Mouse (Mus musculus): ENCODE measurements around the gene Ctrc. TPM values are rescaled to one million over a fixed set of nuclear protein-coding genes. Genes with fewer than 3 reads are reported as not detected.

Gene Ctrc
- not detected for total RNA-seq (2021)
- long read RNA-seq, experiment 1: 0 reads
- long read RNA-seq, experiment 2, partial matches to known transcripts: 0 of 1 reads
- long read RNA-seq, experiment 2, other reads (novel, unspliced or antisense): 1 of 1 reads

DNA sequence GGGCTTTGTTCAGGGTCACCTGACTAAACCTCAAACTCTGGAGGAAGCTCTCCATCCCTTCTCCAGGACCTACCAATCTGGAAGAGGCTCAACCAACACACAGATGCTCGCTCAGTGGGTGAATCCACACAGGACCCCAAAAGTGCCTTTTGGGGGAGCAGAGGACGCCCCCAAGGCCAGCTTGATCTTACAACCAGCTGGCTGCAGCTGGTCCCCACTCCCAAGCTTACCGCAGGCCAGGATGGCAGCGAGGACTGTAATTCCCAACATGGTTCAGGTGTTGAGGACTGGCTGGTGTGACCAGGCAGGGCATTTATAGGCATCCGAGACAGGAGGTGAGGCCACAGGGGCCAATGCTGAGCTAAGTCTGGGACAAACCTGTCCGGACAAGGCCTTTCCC is at the start of gene Ctrc:
TSS of gene Ctrc (minus strand) at position 361 of the 400 bp plus-strand sequence.
- DNase-seq: no peak

DNA sequence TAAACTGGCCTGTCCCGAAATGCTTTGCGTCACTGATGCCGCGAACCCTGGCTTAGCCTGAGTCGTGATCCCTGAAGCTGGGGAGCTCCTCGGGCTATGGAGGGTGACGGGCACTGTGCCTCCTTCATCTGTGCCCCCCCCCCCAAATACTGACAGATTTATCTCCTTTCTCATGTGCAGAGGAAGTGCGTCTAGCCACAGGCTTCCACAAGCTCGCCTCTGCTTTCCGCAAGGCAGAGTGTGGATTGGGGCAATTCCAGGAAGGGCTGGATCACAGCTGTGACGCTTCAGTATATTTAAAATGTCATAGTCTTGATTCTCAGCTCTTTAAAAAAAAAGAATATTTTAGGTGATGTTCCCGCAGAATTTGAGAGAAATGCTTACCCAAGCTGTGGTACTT is 49.6 kb upstream of the Ctrc start:
- H3K4me3 ChIP-seq: no peak overlapping the region
- TF ChIP-seq CTCF (IDR thresholded peaks at IDR 0.05): no peak
- H3K27ac ChIP-seq: no peak overlapping the region
- intact Hi-C loops (cut with DNase I): no loop called here
- no peak for DNase-seq

More for the DNA sequence above, at the start of gene Ctrc:
- H3K4me3 ChIP-seq: no peak within 1 kb of the TSS
- no peak for TF ChIP-seq CTCF (IDR thresholded peaks at IDR 0.05)
- intact Hi-C loops (cut with DNase I): loop anchor here (10.0 kb wide), 1 partner anchor 461 kb away; no protein-coding TSS in a partner anchor
- H3K27ac ChIP-seq: no peak within 1 kb of the TSS

DNA sequence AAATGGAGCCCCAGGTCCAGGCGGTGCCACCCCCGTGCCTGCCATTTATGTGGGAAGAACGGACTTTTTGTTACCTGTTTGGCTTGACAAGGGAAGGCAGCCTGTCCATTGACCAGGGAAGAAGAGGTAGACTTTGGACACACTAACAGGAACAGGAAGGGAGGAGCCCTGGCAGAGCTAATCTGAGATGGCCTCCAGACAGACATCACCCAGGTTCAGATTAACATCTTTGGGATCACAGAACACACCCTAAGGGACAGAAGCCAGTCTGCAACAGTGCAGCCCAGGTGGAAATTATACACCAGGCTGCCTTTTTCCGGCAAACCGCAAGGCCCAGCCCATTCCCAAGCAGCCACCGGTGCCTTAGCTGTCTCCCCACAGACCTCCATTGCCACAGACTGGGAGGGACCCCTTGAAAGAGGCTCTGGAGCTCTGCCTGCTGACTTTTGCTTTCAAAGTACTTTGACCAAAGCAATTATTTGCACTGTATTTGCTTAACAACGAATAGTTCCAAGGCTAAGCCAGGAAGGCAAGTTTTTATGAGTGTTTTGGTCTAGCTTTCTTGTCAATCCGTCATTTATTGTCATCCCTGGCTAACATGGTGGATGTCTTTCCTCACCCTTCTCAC is 47.1 kb upstream of the Ctrc start:
- no peak for TF ChIP-seq CTCF (IDR thresholded peaks at IDR 0.05)
- Histone ChIP-seq H3K4me3 (no peak overlapping the region), H3K27ac (no peak overlapping the region)
- DNase-seq: no peak
- intact Hi-C loops (cut with DNase I): no loop called here

DNA sequence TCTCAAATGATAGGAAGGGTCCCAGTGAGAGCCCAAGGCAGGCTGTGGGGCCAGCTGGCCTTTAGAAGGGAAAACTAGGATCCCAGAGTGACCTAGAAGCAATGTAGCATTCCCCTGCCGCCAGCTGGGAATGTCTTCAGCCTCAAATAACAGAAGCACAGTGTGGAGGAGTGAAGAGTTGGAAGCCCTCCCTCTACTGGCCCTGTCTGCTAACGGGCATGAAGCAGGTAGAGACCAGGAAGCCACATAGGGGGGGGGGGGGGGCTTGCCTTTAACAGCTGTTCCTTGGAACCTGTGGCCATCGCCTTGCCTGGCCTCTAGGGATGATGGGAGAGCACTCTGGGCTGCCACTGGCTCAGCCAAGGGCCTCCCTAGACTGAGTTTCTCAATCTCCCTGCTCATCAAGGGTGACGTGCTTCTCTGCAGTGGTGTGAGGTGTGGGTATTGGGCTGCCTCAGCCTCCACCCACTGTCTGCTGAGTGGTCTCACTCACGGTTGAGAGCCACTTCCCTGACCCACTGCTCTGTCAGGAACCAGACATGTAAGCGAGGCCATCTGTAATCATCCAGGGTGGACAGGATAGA is 40.3 kb upstream of the Ctrc start:
- peak; percentile 2; the same call in 1 of the 2 replicates for TF ChIP-seq CTCF (IDR thresholded peaks at IDR 0.05)
- no peak overlapping the region for H3K27ac ChIP-seq
- no peak for DNase-seq
- intact Hi-C loops (cut with DNase I): no loop called here
- H3K4me3 ChIP-seq: no peak overlapping the region

DNA sequence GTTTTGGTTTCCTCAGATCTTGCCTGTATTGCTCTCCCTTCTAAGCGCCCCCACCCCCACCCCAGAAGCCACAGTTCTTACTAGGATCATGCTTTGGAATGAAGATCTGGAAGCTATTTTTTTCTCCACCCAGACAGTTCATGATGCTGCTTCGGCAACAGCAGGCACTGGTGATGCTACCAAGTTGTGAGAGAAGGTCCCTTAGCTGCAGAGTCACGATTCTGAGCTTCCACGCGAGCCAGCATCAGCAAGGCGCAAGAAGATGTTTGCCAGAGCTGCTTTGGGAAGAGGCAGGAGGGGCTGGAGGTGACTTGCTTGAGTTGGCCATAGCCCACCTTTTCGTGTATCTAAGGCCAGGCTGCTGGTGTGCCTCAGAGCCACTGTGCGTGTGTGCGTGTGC is 39.3 kb upstream of the Ctrc start:
- no peak for DNase-seq
- intact Hi-C loops (cut with DNase I): no loop called here
- no peak overlapping the region for H3K4me3 ChIP-seq
- peak overlapping the region; percentile 49; the same call in 1 of the 2 replicates for H3K27ac ChIP-seq
- no peak for TF ChIP-seq CTCF (IDR thresholded peaks at IDR 0.05)

DNA sequence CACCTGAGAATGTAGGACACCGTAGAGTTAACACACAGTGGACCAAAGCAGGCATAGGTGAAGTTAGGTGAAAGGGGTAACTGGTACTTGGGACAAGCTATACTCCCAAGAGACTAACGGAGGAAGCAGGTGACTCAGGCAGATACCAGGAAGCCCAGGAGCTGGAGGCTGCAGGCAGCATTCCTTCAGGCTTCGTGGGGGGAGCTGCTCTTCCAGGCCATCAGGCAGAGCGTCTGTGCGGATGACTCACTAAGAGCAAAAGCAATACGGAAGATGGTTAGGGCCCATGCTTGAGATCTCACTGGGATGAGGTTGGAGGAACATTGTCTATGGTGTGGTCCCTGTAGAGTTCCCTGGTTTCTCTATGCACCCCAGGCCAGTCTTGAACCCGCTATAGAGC is 36.7 kb upstream of the Ctrc start:
- no peak for TF ChIP-seq CTCF (IDR thresholded peaks at IDR 0.05)
- no peak for DNase-seq
- Histone ChIP-seq H3K27ac (peak overlapping the region; percentile 58), H3K4me3 (no peak overlapping the region)
- intact Hi-C loops (cut with DNase I): no loop called here

DNA sequence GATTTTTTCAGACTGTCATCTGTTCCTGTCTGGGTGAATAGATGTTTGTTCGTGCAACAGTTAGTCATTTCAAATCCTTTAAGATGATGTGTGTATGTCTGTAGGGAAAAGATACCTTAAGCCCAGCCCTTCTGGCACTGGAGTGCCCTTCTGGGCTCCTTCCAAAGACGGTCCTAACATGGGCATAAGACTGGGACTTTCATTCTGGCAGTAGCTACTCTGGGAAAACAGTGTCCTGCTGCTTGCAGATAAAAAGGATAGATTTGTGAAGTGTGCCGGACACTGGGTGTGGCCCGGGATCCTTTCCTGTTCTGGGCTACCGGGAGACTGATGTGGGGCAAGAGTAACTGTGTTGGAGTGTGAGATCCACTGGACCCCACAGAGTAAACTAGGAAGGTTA is 35.8 kb upstream of the Ctrc start:
- intact Hi-C loops (cut with DNase I): no loop called here
- peak overlapping the region; percentile 58 for H3K27ac ChIP-seq
- peak overlapping the region; percentile 15; the same call in 1 of the 2 replicates for H3K4me3 ChIP-seq
- DNase-seq: no peak
- no peak for TF ChIP-seq CTCF (IDR thresholded peaks at IDR 0.05)

DNA sequence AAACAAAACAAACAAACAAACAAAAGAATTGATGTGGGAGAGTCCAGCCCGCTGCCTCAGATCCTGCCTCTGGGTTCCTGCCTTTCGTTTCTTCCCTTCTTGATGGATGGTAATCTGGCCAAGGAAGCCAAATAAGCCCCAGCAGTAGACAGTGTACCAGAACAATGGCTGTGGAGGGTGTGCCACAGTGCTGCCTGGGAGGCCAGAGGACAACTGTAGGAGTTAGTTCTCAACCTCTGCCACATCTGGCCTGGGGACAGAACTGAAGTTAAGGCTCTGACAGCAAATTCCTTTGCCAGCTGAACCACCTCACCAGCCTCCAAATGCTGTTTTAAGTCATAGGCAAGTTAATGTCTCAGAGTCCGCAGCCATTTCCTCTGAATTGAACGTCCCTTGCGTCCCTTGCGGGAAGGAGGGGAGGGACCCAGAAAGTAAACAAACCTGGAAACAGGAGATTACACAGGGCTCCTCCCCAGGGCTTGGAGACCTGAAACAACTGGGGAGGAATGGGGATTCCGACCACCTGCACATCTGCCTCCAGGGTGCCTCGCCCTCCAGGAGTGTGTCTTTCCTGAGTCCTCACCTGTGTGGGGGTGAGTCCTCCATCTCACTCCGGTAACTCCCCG is 35.2 kb upstream of the Ctrc start:
- no peak for DNase-seq
- no peak for TF ChIP-seq CTCF (IDR thresholded peaks at IDR 0.05)
- H3K27ac ChIP-seq: peak overlapping the region; percentile 58
- H3K4me3 ChIP-seq: peak overlapping the region; percentile 15; the same call in 1 of the 2 replicates
- intact Hi-C loops (cut with DNase I): no loop called here

DNA sequence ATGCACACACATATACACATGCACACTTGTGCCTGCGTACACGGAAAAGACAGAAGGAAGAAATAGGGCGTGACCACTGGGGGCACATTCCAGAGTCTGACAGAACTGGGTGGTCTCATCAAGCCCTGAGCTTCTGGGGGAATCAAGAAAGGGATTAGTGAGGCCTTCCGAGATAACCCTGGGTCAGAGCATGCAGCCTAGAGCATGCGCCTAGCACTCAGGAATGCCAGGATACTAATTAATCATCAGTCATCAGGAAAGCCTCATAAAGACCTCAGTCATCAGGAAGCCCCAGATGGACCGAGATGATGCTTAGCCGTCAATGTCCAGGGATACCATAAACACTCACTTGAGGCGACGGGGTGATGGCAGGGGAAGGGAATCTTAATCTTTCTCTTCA is 33.7 kb upstream of the Ctrc start:
- TF ChIP-seq CTCF (IDR thresholded peaks at IDR 0.05): no peak

DNA sequence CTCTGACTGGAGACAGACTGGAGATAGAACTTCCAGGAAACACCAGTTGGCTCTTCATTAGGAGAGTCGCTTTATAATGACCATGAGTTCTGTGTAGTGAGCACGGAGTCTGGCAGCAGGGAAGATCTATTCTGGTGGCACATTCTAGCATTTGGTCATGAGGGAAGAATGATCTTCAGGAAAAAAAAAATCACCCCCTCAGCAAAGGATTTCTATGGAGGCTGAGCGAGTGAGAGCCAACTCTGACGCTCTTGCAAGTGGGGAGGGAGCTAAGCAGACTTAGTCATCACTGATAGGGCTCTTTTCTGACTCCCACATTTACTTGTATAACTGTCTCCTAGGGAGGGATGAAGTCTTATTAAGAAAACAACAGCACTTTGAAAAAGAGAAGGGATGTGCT is 32.9 kb upstream of the Ctrc start:
- no peak overlapping the region for H3K27ac ChIP-seq
- intact Hi-C loops (cut with DNase I): no loop called here
- H3K4me3 ChIP-seq: no peak overlapping the region
- DNase-seq: no peak
- no peak for TF ChIP-seq CTCF (IDR thresholded peaks at IDR 0.05)

More for the DNA sequence above, 33.7 kb upstream of the Ctrc start:
- intact Hi-C loops (cut with DNase I): no loop called here
- no peak overlapping the region for H3K4me3 ChIP-seq
- no peak overlapping the region for H3K27ac ChIP-seq
- no peak for DNase-seq

DNA sequence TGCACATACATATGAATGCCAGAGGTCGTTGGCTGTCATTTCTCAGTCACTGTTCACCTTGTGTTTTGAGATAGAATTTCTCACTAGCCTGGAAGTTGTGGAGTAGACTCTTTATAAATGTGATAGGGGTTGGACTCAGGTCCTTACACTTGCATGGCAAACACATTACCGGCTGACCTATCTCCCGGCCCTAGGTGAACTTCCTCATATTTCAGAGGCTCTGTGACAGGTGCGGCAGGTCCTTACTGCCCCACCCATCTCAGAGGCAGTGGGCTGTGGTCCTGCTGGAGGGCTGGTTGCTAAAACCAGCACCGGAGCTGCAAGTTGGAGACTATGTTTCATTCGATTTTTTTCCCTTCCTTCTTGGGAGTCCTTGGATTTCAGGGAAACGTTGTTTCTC is 32.5 kb upstream of the Ctrc start:
- intact Hi-C loops (cut with DNase I): no loop called here
- Histone ChIP-seq H3K4me3 (no peak overlapping the region), H3K27ac (no peak overlapping the region)
- no peak for TF ChIP-seq CTCF (IDR thresholded peaks at IDR 0.05)
- no peak for DNase-seq

DNA sequence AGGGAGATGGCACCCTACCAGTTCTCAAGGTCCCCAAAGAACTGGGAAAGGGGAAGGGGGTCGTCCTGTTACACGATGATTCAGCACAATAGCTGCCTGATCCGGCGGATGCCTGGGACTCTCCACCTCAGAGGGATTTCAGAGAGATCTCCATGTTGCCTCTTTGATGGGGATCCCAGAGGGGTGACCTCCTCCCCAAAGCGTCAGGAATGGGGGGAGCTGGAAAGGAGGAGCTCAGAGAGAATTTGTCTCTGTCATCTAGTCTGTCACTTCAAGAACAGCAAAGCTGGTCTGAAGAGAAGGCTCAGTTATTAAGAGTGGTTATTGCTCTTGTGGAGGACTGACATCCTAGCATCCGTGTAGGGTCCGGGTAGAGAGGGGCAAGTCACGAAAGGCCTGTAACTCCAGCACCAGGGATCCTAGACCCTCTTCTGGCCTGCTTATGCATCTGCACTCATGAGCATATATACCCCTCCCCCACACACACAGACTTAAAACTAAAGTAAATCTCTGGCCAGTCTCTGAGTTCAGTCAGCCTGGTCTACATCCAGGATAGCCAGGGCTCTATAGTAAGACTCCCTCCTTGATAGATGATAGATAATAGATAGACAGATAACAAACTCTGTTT is 29.4 kb upstream of the Ctrc start:
- DNase-seq: no peak
- Histone ChIP-seq H3K4me3 (peak overlapping the region; percentile 85), H3K27ac (no peak overlapping the region)
- intact Hi-C loops (cut with DNase I): no loop called here
- no peak for TF ChIP-seq CTCF (IDR thresholded peaks at IDR 0.05)

Measured in gastrocnemius, adult 2 months (tissue).